Mouse (Mus musculus) R1 (cell line): ENCODE data around the gene Vmn2r83.
A peak's percentile ranks its signal among the peaks of the same experiment; 100 is the strongest.

Source experiments
- DNase-seq: peaks from one replicate; pipeline ENCODE4 v3.0.0-alpha.2; 2018; ENCODE audit warnings: low read depth, low spot score

The Vmn2r83 gene

GRCm38 (mm10) chr10:79468431-79468830, at the start of gene Vmn2r83:
TSS of gene Vmn2r83 (plus strand) at chr10:79468731.
- DNase-seq: no peak

GRCm38 (mm10) chr10:79435141-79435820, 33.2 kb upstream of the Vmn2r83 start:
- peak; percentile 54 for DNase-seq

GRCm38 (mm10) chr10:79495886-79496285, 27.4 kb downstream of the Vmn2r83 start:
- peak; percentile 64 for DNase-seq

- DNase-seq: peak; percentile 91
These were observed 28.3 kb downstream of the Vmn2r83 start for GRCm38 (mm10) chr10:79496701-79497288.

GRCm38 (mm10) chr10:79502830-79503644, 34.5 kb downstream of the Vmn2r83 start:
- peak; percentile 35 for DNase-seq

GRCm38 (mm10) chr10:79506709-79507108, 38.2 kb downstream of the Vmn2r83 start:
- DNase-seq: no peak

- no peak for DNase-seq
These were observed 55.9 kb downstream of the Vmn2r83 start for GRCm38 (mm10) chr10:79524433-79524832.

- DNase-seq: no peak
These were observed 57.2 kb downstream of the Vmn2r83 start for GRCm38 (mm10) chr10:79525456-79526325.

GRCm38 (mm10) chr10:79526661-79527452, 58.3 kb downstream of the Vmn2r83 start:
- no peak for DNase-seq

- DNase-seq: no peak
These were observed 58.9 kb downstream of the Vmn2r83 start for GRCm38 (mm10) chr10:79527453-79527845.

- peak; percentile 31 for DNase-seq
These were observed 59.5 kb downstream of the Vmn2r83 start for GRCm38 (mm10) chr10:79528081-79528480.

GRCm38 (mm10) chr10:79530241-79530640, 61.7 kb downstream of the Vmn2r83 start:
- no peak for DNase-seq

- DNase-seq: no peak
These were observed 62.2 kb downstream of the Vmn2r83 start for GRCm38 (mm10) chr10:79530721-79531120.

GRCm38 (mm10) chr10:79531593-79531992, 63.1 kb downstream of the Vmn2r83 start:
- no peak for DNase-seq

GRCm38 (mm10) chr10:79532678-79533077, 64.1 kb downstream of the Vmn2r83 start:
- DNase-seq: peak; percentile 21

GRCm38 (mm10) chr10:79533126-79533911, 64.8 kb downstream of the Vmn2r83 start, which contains the start of gene Plpp2:
TSS of gene Plpp2 (minus strand) at chr10:79533796.
- DNase-seq: peak; percentile 86

- DNase-seq: no peak
These were observed 65.9 kb downstream of the Vmn2r83 start for GRCm38 (mm10) chr10:79534426-79534825.

GRCm38 (mm10) chr10:79535431-79535830, 66.9 kb downstream of the Vmn2r83 start:
- DNase-seq: no peak

- no peak for DNase-seq
These were observed 68.0 kb downstream of the Vmn2r83 start for GRCm38 (mm10) chr10:79536461-79537080.
